Mouse (Mus musculus): ENCODE results near the gene Kctd20. TPM values are rescaled to one million over a fixed set of nuclear protein-coding genes. Genes with fewer than 3 reads are reported as not detected.
"Not testable (repeated sequence)": the region's sequence is repeated elsewhere in the genome, so short reads cannot be mapped to it uniquely, and the experiment has no call there.

The Kctd20 gene
- polyA plus RNA-seq, 1 experiment from 2014 or later = 99.9 TPM

DNA sequence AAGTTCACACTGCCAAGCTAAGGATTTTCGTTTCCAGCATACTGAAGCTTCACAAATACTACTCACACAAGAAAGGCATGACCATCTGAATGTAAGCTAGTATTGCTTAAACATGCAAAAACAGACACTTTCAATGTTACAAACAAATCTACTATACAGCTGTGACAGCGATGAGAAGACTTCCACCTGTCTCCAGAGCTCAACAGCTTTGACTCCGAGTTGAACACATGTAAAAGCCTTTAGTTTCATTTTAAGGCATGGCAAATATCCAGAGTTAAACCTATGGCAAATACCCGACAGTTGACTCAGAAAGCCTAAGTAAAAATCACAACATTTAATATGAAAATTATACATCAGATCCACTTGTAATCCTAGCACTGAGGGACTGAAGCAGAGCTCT, 36.5 kb downstream of the Kctd20 start:
- no peak overlapping the region for H3K27ac ChIP-seq
- H3K9me3 ChIP-seq = no peaks in the 10 kb centered on the region
- no peak for ATAC-seq (ENCODE audit: insufficient number of reproducible peaks, insufficient read depth, low FRiP score, low TSS enrichment, low read depth)
- 90% methylated on average over 4 of the region's 4 CpGs for WGBS
- H3K27me3 ChIP-seq = no peaks in the 10 kb centered on the region
- H3K4me1 ChIP-seq = no peaks in the 10 kb centered on the region
- H3K9ac ChIP-seq = no peak overlapping the region
- H3K36me3 ChIP-seq = peaks cover 81% of the 10 kb centered on the region
- no peak overlapping the region for H3K4me3 ChIP-seq
- no peak overlapping the region for H3K4me2 ChIP-seq

DNA sequence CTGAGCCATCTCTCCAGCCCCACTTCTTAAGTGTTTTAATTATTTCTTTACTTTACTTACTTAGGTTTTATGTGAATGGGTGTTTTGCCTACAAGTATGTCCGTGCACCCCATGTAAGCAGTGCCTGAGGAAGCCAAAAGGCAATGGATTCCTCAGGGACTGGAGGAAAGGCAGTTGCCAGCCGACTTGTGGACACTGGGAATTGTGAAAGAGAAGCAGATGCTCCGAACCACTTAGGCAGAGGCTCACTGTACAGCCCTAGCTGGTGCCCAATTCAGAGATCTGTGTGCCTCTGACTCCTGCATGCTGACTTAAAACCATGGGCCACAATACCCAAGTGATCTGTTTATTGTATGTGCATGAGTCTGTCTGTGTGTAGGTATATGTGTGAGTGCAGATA, 37.2 kb downstream of the Kctd20 start:
- H3K9me3 ChIP-seq = no peaks in the 10 kb centered on the region

DNA sequence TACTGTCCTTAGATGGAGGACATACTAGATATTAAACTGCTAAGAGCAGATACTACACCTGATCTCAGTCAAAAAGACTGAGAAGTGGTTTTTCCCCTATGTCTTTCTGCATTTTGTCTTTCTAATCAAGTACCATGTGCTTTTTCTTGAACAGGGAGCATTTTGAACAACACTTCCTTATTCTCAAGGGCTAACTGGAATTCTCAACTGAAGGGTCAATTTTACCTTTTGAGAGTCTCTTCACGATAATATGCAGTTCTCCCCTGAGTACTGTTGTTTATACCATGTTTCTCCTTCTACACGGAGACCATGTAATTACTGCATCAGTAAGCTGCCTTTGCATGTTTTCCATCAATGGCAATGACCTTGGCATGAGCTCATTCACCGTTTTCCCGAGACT, 38.3 kb downstream of the Kctd20 start:
- Histone ChIP-seq H3K4me2 (no peak overlapping the region), H3K27ac (no peak overlapping the region), H3K9me3 (no peaks in the 10 kb centered on the region), H3K4me3 (no peak overlapping the region), H3K27me3 (no peaks in the 10 kb centered on the region), H3K4me1 (no peaks in the 10 kb centered on the region), H3K9ac (no peak overlapping the region), H3K36me3 (peaks cover 79% of the 10 kb centered on the region)
- ATAC-seq (ENCODE audit: insufficient number of reproducible peaks, insufficient read depth, low FRiP score, low TSS enrichment, low read depth) = no peak
- WGBS = 76% methylated on average over 4 of the region's 4 CpGs

More for the DNA sequence above, 37.2 kb downstream of the Kctd20 start:
- Histone ChIP-seq H3K9ac (no peak overlapping the region), H3K4me2 (no peak overlapping the region), H3K27ac (no peak overlapping the region), H3K4me1 (no peaks in the 10 kb centered on the region), H3K4me3 (no peak overlapping the region), H3K27me3 (no peaks in the 10 kb centered on the region), H3K36me3 (peaks cover 78% of the 10 kb centered on the region)
- no peak for ATAC-seq (ENCODE audit: insufficient number of reproducible peaks, insufficient read depth, low FRiP score, low TSS enrichment, low read depth)
- WGBS = 88% methylated on average over 3 of the region's 3 CpGs

DNA sequence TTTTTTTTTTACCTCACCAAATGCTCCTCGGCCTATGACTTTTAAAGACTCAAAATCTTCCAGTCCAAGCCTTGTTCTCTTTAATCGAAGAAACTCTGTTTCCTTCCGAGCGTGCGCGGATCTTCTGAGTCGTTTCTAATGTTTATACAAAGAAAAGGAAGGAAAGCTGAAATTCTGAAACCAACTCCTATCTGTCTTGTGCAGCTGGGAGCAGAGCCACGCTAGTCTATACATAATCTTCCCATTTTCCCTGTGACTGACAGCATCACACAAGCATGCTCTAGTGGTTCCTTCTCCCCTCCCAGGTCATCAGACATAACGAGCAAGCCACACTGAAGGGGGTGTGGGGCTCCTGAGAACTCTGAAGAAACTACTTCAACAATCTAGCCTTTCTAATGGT, 39.5 kb downstream of the Kctd20 start:
- WGBS = 89% methylated on average over 9 of the region's 9 CpGs
- peaks cover 70% of the 10 kb centered on the region for H3K36me3 ChIP-seq
- H3K9ac ChIP-seq = no peak overlapping the region
- H3K27me3 ChIP-seq = no peaks in the 10 kb centered on the region
- no peaks in the 10 kb centered on the region for H3K9me3 ChIP-seq
- no peak for ATAC-seq (ENCODE audit: insufficient number of reproducible peaks, insufficient read depth, low FRiP score, low TSS enrichment, low read depth)
- no peak overlapping the region for H3K4me3 ChIP-seq
- no peaks in the 10 kb centered on the region for H3K4me1 ChIP-seq
- H3K4me2 ChIP-seq = no peak overlapping the region
- H3K27ac ChIP-seq = no peak overlapping the region

DNA sequence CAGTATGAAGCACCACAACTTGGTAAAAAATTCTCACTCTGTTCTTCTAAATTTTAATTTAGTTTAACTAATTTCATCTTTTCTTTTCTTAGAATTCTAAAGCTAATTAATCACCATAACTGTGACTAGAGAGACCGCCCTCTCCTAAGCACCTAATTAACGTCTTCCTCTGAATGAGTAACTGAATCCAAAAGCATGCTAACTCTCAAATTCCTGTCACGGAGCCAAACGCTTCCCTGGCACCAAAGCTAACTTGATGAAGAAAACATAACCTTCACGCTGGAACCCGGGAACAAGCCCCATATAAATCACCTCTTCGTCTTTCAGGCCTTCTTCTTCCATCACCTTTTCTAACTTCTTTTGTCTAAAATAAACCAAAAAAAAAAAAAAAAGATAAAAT, 40.4 kb downstream of the Kctd20 start:
- Histone ChIP-seq H3K36me3 (peaks cover 67% of the 10 kb centered on the region), H3K27ac (no peak overlapping the region), H3K9ac (no peak overlapping the region), H3K9me3 (no peaks in the 10 kb centered on the region), H3K4me1 (no peaks in the 10 kb centered on the region), H3K4me2 (no peak overlapping the region), H3K27me3 (no peaks in the 10 kb centered on the region), H3K4me3 (no peak overlapping the region)
- no peak for ATAC-seq (ENCODE audit: insufficient number of reproducible peaks, insufficient read depth, low FRiP score, low TSS enrichment, low read depth)
- WGBS = 75% methylated on average over 7 of the region's 7 CpGs

DNA sequence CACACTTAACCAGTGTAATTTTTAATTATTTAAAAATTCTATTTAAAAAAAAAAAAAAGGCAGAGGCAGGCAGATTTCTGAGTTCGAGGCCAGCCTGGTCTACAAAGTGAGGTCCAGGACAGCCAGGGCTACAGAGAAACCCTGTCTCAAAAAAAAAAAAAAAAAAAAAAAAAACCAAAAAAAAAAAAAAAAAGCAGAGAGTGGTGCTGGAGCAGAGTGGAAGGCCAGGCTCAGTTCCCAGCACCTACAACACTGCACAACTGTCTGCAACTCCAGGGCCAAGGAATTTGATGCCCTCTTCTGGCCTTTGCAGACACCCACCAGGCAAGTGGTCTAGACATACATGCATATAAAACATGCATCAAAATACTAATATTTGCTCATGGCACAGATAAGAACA, 41.3 kb downstream of the Kctd20 start:
- 100% methylated on average over 1 of the region's 1 CpGs for WGBS
- not testable (repeated sequence) for H3K9me3 ChIP-seq; H3K4me1 ChIP-seq; H3K4me2 ChIP-seq; H3K27ac ChIP-seq; ATAC-seq (ENCODE audit: insufficient number of reproducible peaks, insufficient read depth, low FRiP score, low TSS enrichment, low read depth); H3K4me3 ChIP-seq; H3K9ac ChIP-seq; H3K27me3 ChIP-seq
- H3K36me3 ChIP-seq = peaks cover 67% of the 10 kb centered on the region

DNA sequence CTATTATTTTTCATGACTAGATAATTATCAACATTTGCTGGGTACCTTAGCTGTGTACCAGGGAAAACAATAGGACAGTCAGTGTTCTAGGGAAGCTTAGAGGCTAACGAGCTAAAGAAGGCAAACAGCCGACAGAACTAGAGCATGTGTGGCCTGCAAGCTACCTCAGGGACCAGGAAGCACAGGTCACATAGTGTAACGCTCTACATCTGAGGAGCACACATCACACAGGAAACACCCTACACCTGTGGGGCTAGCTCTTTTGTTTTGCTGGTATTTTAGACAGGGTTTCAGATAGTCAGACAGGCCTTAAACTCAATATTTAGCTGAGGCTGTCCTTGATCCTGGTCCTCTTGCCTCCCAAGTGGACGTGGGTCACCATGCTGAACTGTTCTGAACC, 42.9 kb downstream of the Kctd20 start:
- Histone ChIP-seq H3K4me3 (no peak overlapping the region), H3K9ac (no peak overlapping the region), H3K36me3 (peaks cover 69% of the 10 kb centered on the region), H3K27me3 (no peaks in the 10 kb centered on the region), H3K4me2 (no peak overlapping the region), H3K9me3 (no peaks in the 10 kb centered on the region), H3K4me1 (no peaks in the 10 kb centered on the region), H3K27ac (no peak overlapping the region)
- WGBS = 86% methylated on average over 4 of the region's 4 CpGs
- ATAC-seq (ENCODE audit: insufficient number of reproducible peaks, insufficient read depth, low FRiP score, low TSS enrichment, low read depth) = no peak

DNA sequence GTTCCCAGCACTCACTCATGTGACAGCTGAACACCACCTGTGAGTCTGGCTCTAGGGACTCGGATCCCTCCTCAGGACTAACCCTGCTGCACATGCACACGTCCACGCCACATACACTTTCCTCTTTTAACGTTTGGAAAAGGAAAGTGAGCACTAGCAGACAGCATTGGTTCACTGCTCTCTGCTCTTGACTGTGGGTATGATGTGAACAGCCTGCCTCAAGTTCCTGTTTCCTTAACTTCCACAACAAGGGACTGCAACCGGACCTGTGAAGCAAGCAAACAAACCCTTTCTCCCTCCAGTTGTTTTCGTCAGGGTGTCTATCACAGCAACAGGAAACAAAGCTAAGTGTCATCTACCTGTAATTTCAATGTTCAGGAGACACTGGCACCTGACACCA, 48.7 kb downstream of the Kctd20 start:
- peaks cover 57% of the 10 kb centered on the region for H3K36me3 ChIP-seq
- H3K4me1 ChIP-seq = peaks cover 6% of the 10 kb centered on the region
- no peaks in the 10 kb centered on the region for H3K9me3 ChIP-seq
- H3K9ac ChIP-seq = no peak overlapping the region
- no peak overlapping the region for H3K27ac ChIP-seq
- H3K4me2 ChIP-seq = no peak overlapping the region
- ATAC-seq (ENCODE audit: insufficient number of reproducible peaks, insufficient read depth, low FRiP score, low TSS enrichment, low read depth) = no peak
- 87% methylated on average over 6 of the region's 6 CpGs for WGBS
- H3K27me3 ChIP-seq = no peaks in the 10 kb centered on the region
- no peak overlapping the region for H3K4me3 ChIP-seq

DNA sequence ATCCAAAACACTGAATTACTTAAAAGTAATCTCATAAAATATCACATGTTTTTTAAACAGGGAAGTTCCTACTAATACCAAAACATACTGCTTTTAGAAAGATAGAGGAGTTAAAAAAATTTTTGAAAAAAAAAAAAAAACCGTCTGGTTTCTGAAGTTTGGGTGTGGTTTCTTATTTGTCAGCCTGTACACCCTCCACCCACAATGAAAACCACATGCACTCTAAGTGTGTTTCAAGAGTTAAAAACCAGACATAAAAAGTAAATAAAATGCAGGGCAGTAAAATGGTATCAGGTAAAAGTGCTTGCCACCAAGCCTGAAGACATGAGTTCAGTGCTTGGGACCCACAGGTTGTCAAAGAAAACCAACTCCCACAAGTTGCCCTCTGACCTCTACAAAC, 52.0 kb downstream of the Kctd20 start:
- no peak overlapping the region for H3K4me3 ChIP-seq
- H3K9ac ChIP-seq = no peak overlapping the region
- H3K27ac ChIP-seq = no peak overlapping the region
- H3K36me3 ChIP-seq = peaks cover 35% of the 10 kb centered on the region
- peaks cover 22% of the 10 kb centered on the region for H3K4me1 ChIP-seq
- no peaks in the 10 kb centered on the region for H3K9me3 ChIP-seq
- no peaks in the 10 kb centered on the region for H3K27me3 ChIP-seq
- ATAC-seq (ENCODE audit: insufficient number of reproducible peaks, insufficient read depth, low FRiP score, low TSS enrichment, low read depth) = no peak
- WGBS = 32% methylated on average over 1 of the region's 1 CpGs
- no peak overlapping the region for H3K4me2 ChIP-seq

DNA sequence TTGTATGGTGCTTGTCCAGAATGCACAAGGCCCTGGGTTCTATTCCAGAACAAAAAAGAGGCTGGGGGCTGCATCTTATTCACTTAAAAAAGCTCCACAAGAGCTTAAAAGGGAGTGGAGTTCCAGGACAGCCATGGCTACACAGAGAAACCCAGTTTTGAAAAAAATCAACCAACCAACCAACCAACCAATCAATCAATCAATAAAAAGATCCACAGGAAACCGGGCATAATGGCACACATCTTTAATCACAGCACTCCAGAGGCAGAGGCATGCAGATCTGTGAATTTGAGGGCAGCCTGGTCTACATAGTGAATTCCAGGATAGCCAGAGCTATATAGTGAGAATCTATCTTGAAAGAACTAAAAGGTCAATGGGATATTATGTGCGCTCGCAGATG, 53.3 kb downstream of the Kctd20 start:
- Histone ChIP-seq H3K9me3 (no peaks in the 10 kb centered on the region), H3K36me3 (peaks cover 22% of the 10 kb centered on the region), H3K4me3 (no peak overlapping the region), H3K27me3 (no peaks in the 10 kb centered on the region), H3K9ac (no peak overlapping the region), H3K4me2 (no peak overlapping the region), H3K4me1 (peaks cover 22% of the 10 kb centered on the region), H3K27ac (no peak overlapping the region)
- WGBS = 94% methylated on average over 3 of the region's 3 CpGs
- ATAC-seq (ENCODE audit: insufficient number of reproducible peaks, insufficient read depth, low FRiP score, low TSS enrichment, low read depth) = no peak

DNA sequence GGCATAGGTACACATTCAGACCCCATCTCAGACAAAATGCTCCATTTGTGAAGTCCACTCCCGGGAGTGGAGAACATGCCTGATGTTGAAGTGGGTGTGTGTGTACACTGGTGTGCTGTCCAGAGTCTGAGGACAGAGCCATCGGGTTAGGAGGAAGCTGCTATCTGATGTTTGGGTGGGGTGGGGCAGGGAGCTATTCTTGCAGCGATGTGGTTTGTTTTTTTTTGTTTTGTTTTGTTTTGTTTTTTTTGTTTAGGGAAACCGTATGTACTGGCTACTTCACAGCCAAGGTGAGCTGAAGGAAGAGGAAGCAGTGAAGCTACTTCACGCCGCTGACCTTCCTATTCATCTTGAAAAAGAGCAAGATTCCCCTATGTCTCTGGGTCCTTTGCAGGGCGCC, 55.1 kb downstream of the Kctd20 start:
- Histone ChIP-seq H3K9me3 (no peaks in the 10 kb centered on the region), H3K27me3 (no peaks in the 10 kb centered on the region), H3K9ac (peak overlapping the region; percentile 92), H3K4me1 (peaks cover 22% of the 10 kb centered on the region), H3K4me2 (peak overlapping the region; percentile 79), H3K4me3 (peak overlapping the region; percentile 79), H3K36me3 (peaks cover 6% of the 10 kb centered on the region; the same call in 1 of the 2 replicates), H3K27ac (peak overlapping the region; percentile 92)
- WGBS = 10% methylated on average over 7 of the region's 7 CpGs
- no peak for ATAC-seq (ENCODE audit: insufficient number of reproducible peaks, insufficient read depth, low FRiP score, low TSS enrichment, low read depth)

DNA sequence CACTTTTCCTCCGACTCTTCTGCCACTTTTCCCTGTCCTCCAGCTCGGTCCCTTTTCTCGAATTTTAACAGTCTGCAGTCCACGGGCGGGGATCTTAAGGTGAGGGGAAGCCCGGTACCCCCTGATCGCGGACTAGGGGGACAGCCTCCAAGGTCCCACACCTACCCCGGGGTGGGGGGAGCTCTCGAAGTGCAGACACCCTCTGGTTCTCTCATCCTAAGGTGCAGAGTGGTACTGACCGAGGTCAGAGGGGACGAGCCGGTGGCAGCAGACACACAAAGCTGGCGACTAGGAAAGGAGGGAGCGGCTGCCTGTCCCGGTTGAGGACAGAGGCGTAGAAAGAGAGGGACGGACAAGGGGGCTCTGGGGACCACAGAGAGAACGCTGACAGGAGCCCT, 55.5 kb downstream of the Kctd20 start:
- Histone ChIP-seq H3K4me3 (peak overlapping the region; percentile 79), H3K36me3 (peaks cover 5% of the 10 kb centered on the region; the same call in 1 of the 2 replicates), H3K9ac (peak overlapping the region; percentile 92), H3K9me3 (no peaks in the 10 kb centered on the region), H3K27ac (peak overlapping the region; percentile 92), H3K4me1 (peaks cover 25% of the 10 kb centered on the region), H3K4me2 (peak overlapping the region; percentile 79), H3K27me3 (no peaks in the 10 kb centered on the region)
- 0% methylated on average over 19 of the region's 19 CpGs for WGBS
- no peak for ATAC-seq (ENCODE audit: insufficient number of reproducible peaks, insufficient read depth, low FRiP score, low TSS enrichment, low read depth)

Data from embryonic facial prominence, embryonic 13.5 days (tissue).